Mouse (Mus musculus) stomach, adult 2 months (tissue): ENCODE results near the gene Pot1b. TPM values are rescaled to one million over a fixed set of nuclear protein-coding genes. Genes with fewer than 3 reads are reported as not detected.

ENCODE experiments used
- polyA plus RNA-seq: library from polyadenylated mRNA; depleted of rRNA; stranded (reverse); fragments of >200 nt; gene quantifications from 2 replicates; pipeline ENCODE4 v1.2.3, GENCODE M21; 2012; rRNA removed

The Pot1b gene
- 0.16 and 0.18 TPM in 2 replicates for polyA plus RNA-seq

DNA sequence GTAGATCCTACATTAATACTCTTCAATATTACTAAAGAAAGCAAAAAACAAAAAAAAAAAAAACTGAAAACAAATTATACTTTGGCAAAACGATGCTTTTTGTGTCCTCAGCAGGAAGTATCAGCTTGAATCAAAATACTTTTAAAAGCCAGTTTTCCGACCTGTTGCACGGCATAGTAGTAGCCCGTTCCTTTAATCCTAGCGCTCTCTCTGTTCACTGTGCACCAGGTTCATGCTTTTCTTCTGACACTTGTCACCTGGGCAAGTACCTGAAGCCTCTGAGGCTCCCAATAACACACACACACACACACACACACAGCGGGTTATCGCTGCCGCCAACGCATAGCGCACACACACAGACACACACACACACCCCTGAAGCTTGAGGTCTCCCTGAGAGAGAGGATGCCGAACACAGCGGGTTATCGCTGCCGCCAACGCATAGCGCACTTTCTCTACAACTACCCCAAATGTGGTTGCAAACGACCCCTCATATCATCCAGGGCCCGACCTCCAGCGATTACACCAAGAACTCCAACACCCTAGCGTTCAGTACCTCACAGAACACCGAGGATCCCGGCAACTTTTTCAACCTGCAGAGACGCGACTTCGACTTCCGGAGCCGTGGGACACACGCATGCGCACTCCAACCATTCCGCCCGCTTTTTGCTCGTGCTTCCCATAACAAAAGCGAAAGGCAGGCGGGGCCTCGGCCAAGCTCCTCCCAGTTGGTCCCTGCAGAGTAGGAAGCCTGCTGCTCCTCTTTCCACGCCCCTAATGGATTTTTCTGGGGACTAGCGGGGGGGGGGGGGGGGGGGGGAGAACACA is at the start of gene Pot1b:
TSS of gene Pot1b (minus strand) at position 645 of the 828 bp plus-strand sequence.

GRCm38 (mm10) chr17:55749786-55750185 is 37.4 kb upstream of the Pot1b start, which contains the start of gene Adgre4:
Gene Adgre4 (plus strand): TSS chr17:55749984.

DNA sequence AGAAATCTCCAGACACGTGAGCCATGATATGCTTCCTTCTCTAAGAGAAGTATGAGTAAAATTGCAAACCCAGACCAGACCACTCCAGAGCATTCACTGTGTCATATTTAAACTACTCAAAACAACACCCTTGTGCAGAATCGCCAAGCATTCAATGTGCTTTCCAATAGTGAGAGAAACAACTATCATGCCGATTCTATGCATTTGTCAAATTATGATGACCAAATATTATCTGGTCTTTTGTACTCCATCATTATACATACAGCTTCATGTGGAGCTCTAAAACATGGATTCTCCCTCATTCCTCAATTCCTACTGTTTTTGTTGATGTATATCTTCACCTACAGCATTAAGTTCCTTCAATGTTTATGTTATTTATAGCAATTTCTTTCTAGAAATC is 87.3 kb downstream of the Pot1b start, which contains the start of gene Vmn2r118:
TSS of gene Vmn2r118 (minus strand) at position 101 of the 400 bp plus-strand sequence.

Other genes starting within 250 kb of the Pot1b start
- gene Vmn2r118, start 87.4 kb downstream of the Pot1b start, polyA plus RNA-seq = not detected in 2 replicates
- gene Adgre4, start 37.4 kb upstream of the Pot1b start, polyA plus RNA-seq = 0.14 and 0.15 TPM in 2 replicates
- gene Zfp119a, start 166.3 kb upstream of the Pot1b start, polyA plus RNA-seq = not detected in 2 replicates
- 0.03 and 0.10 TPM in 2 replicates for gene Zfp959, start 179.5 kb upstream of the Pot1b start, polyA plus RNA-seq
- not detected in 2 replicates for gene Zfp119b, start 236.9 kb upstream of the Pot1b start, polyA plus RNA-seq
- gene Ebi3, start 240.0 kb upstream of the Pot1b start, polyA plus RNA-seq = 1.7 and 3.1 TPM in 2 replicates
- 2.5 and 2.8 TPM in 2 replicates for gene Yju2, start 246.5 kb upstream of the Pot1b start, polyA plus RNA-seq